Mouse (Mus musculus) CD4-positive, CD25-positive, alpha-beta regulatory T cell (primary cell): ENCODE results near the gene Fmod. TPM values are rescaled to one million over a fixed set of nuclear protein-coding genes. Genes with fewer than 3 reads are reported as not detected.

ENCODE experiments used
- polyA plus RNA-seq: library from polyadenylated mRNA; unstranded; fragments of 100-300 nt; shearing (Covaris generic); gene quantifications from one replicate; pipeline ENCODE4 v1.2.1, GENCODE M21; 2017

The Fmod gene
- not detected for polyA plus RNA-seq

DNA sequence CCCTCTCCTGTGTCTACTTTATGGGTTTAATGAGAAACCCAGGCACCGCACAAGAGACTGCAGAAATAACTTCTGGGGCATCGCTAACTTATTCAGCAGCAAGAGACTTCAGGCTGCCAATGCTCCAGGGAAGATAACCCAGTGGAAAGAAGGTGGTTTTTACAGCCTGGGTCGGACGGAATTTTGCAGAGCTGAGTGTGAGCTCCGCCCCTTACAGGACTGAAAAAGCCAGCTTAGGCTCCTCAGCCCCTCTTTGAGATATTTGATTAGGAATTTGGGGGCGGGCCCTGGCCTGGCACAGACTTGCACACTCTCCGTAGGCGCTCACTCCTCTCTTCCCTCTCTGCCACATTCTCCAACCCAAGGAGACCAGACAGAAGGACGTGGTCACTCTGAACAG lies at the start of gene Fmod:
Gene Fmod, plus strand, starts transcription at position 83 of the 400 bp plus-strand sequence.

DNA sequence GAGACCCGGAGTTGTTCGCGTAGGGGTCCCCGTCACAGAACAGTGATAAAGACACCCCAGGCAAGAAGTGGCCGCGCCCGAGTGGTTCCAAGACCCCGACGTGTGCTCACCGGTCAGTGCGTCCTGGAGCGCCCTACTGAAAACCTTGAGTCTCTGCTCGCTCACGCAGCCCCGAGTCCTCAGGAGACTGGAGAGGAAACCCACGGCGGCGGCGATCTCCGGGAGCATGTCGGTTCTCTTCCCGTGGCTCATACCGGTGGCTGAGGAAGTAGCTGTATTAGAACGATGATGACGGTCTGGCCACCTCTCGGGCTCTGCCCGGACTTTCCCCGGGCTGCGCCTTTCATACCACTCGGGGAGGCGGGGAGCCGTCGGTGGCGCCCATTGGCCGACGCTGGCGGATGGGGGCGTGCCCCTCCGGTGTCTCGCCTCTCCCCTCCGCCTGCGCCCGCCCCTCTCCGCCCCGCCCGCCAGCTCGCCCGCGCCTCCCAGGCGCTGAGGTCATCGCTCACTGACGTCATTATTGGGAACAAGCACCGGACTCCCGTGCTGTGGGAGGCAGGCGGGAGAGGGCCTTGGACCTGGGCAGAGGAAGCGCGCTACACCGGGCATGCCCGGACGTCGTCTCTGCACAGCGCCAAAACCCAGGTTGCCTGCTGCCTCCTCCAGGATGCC lies 41.9 kb downstream of the Fmod start, which contains the start of gene Btg2:
Gene Btg2, minus strand, starts transcription at position 319 of the 675 bp plus-strand sequence.

Other genes starting within 250 kb of the Fmod start
- 3.5 TPM for gene Atp2b4, start 236.2 kb upstream of the Fmod start, polyA plus RNA-seq
- gene Optc, start 129.3 kb upstream of the Fmod start, polyA plus RNA-seq = not detected
- not detected for gene Prelp, start 115.8 kb upstream of the Fmod start, polyA plus RNA-seq
- 190 TPM for gene Btg2, start 41.9 kb downstream of the Fmod start, polyA plus RNA-seq
- not detected for gene Chit1, start 74.0 kb downstream of the Fmod start, polyA plus RNA-seq
- 0.38 TPM for gene Chil1, start 144.9 kb downstream of the Fmod start, polyA plus RNA-seq
- gene Mybph, start 156.2 kb downstream of the Fmod start, polyA plus RNA-seq = 0.10 TPM
- gene Adora1, start 198.2 kb downstream of the Fmod start, polyA plus RNA-seq = not detected